Mouse (Mus musculus): ENCODE data around the gene Mex3d. TPM values are rescaled to one million over a fixed set of nuclear protein-coding genes. Genes with fewer than 3 reads are reported as not detected.
A peak's percentile ranks its signal among the peaks of the same experiment; 100 is the strongest.

The Mex3d gene
- polyA plus RNA-seq, 1 experiment from 2014 or later = 0.72 TPM

DNA sequence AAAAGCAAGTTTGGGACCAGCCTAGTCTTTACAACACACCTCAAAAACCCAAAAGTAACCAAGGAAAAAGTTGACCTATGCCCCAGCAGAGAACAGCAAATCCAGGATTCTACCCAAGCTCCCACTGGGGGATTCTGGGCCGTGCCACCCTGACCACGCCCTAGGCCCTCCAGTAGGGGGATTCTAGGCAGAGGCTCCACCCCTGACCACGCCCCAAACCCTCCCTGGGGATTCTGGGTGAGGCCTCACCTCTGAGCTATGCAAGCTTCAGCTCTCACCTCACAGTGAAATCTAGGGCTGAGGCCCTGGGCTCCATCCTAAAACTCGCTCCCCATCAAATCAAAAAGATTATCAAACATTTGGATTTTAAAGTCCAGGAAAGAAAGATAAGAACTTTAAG, 36.1 kb upstream of the Mex3d start:
- H3K4me3 ChIP-seq (ENCODE audit: low read depth, low read length) = no peak overlapping the region
- peak overlapping the region; percentile 91 for H3K27ac ChIP-seq (ENCODE audit: low read depth)
- H3K9ac ChIP-seq (replicated peaks) = peak overlapping the region; percentile 4
- peak; percentile 25; the same call in 1 of the 2 replicates for TF ChIP-seq CTCF (IDR thresholded peaks at IDR 0.05; ENCODE audit: low read depth)
- TF ChIP-seq EP300 (IDR thresholded peaks at IDR 0.05; ENCODE audit: low read depth) = no peak
- DNase-seq (peak; percentile 87), ATAC-seq (peak; percentile 48)
- peak overlapping the region; percentile 41 for H3K4me2 ChIP-seq (ENCODE audit: low read depth, low read length)
- H3K27me3 ChIP-seq (ENCODE audit: insufficient read depth, low read length) = no peaks in the 10 kb centered on the region
- H3K36me3 ChIP-seq (replicated peaks; ENCODE audit: insufficient read depth, low read length) = peaks cover 77% of the 10 kb centered on the region
- peaks cover 5% of the 10 kb centered on the region for H3K9me3 ChIP-seq (ENCODE audit: low read length)
- 27% methylated on average over 4 of the region's 4 CpGs for WGBS (ENCODE audit: insufficient replicate concordance)
- H3K4me1 ChIP-seq (ENCODE audit: insufficient read depth) = peaks cover 50% of the 10 kb centered on the region

DNA sequence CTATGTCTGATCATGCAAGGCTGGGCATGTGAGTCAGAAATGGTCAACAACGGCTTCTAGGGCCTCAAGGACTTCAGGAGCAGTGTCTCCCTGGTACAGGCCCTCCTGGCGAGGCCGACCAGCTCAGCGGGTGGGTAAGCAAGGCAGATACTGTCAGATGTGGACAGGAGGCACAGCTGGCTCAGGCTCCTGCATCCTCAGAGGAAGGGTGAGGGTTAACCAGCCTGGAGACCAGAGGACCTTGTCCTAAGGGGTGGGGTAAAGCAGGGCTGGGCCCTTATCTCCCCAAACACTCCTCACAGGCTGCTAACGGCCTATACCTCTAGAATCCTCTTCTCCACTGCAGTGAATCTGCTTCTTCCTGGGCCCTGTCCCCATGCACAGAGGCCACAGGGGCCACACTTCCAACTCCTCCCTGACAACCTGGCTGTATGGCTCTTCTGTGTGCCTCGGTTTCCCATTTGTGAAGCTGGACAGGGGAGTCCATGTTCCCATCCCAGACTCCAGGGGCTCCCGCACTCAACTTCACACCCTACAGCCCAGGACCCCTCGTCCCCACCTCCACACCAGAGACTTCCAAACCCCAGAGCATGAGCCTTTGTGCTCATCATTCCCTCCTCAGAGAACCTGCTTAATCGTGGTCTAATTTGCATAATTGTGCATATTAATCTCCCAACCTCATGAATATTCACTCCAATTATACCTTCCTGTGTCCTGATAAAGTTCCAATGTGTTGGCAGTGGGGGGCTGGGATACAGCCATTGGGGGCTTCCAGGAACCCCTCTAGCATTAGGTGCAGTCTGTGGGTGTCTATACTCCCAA, 34.4 kb upstream of the Mex3d start:
- Histone ChIP-seq H3K4me1 (ENCODE audit: insufficient read depth) (peaks cover 54% of the 10 kb centered on the region), H3K9me3 (ENCODE audit: low read length) (peaks cover 5% of the 10 kb centered on the region), H3K4me2 (ENCODE audit: low read depth, low read length) (peak overlapping the region; percentile 69), H3K27ac (ENCODE audit: low read depth) (peak overlapping the region; percentile 91), H3K36me3 (replicated peaks; ENCODE audit: insufficient read depth, low read length) (peaks cover 78% of the 10 kb centered on the region), H3K4me3 (ENCODE audit: low read depth, low read length) (peak overlapping the region; percentile 33), H3K9ac (replicated peaks) (peak overlapping the region; percentile 62), H3K27me3 (ENCODE audit: insufficient read depth, low read length) (no peaks in the 10 kb centered on the region)
- TF ChIP-seq CTCF (IDR thresholded peaks at IDR 0.05; ENCODE audit: low read depth) (no peak), EP300 (IDR thresholded peaks at IDR 0.05; ENCODE audit: low read depth) (peak; percentile 90)
- WGBS (ENCODE audit: insufficient replicate concordance) = 58% methylated on average over 9 of the region's 9 CpGs
- ATAC-seq (peak; percentile 92), DNase-seq (peak; percentile 66)

- H3K27ac ChIP-seq (ENCODE audit: low read depth) = peak overlapping the region; percentile 91
- peaks cover 5% of the 10 kb centered on the region for H3K9me3 ChIP-seq (ENCODE audit: low read length)
- peaks cover 78% of the 10 kb centered on the region for H3K36me3 ChIP-seq (replicated peaks; ENCODE audit: insufficient read depth, low read length)
- H3K9ac ChIP-seq (replicated peaks) = peak overlapping the region; percentile 62
- TF ChIP-seq EP300 (IDR thresholded peaks at IDR 0.05; ENCODE audit: low read depth) (no peak), CTCF (IDR thresholded peaks at IDR 0.05; ENCODE audit: low read depth) (no peak)
- no peak for DNase-seq
- peak overlapping the region; percentile 69 for H3K4me2 ChIP-seq (ENCODE audit: low read depth, low read length)
- ATAC-seq = no peak
- H3K4me1 ChIP-seq (ENCODE audit: insufficient read depth) = peaks cover 54% of the 10 kb centered on the region
- 76% methylated on average over 8 of the region's 8 CpGs for WGBS (ENCODE audit: insufficient replicate concordance)
- peak overlapping the region; percentile 33 for H3K4me3 ChIP-seq (ENCODE audit: low read depth, low read length)
- H3K27me3 ChIP-seq (ENCODE audit: insufficient read depth, low read length) = no peaks in the 10 kb centered on the region
Observed at GRCm38 (mm10) chr10:80421208-80421607, 33.7 kb upstream of the Mex3d start.

DNA sequence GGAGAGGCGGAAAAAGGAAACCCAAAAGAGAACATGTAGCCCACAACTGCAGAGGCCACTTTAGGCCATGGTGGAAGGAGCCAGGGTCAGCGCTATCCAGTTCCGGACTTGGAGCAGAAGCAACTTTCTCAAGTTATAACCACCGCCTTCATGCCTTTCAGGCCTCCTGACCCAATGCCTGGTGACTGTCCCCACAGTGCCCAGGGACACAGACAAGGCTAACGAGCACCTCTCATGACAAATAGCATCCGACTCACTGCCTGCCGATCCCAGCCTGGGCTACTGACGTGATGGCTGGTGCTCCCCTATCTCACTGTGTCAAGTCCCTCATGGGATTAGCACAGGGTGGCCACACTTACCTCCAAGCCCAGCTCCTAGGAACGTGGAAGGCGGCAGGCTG, 33.3 kb upstream of the Mex3d start:
- peak overlapping the region; percentile 91 for H3K27ac ChIP-seq (ENCODE audit: low read depth)
- TF ChIP-seq EP300 (IDR thresholded peaks at IDR 0.05; ENCODE audit: low read depth) (no peak), CTCF (IDR thresholded peaks at IDR 0.05; ENCODE audit: low read depth) (no peak)
- ATAC-seq = no peak
- peak overlapping the region; percentile 69 for H3K4me2 ChIP-seq (ENCODE audit: low read depth, low read length)
- H3K27me3 ChIP-seq (ENCODE audit: insufficient read depth, low read length) = no peaks in the 10 kb centered on the region
- 83% methylated on average over 10 of the region's 10 CpGs for WGBS (ENCODE audit: insufficient replicate concordance)
- H3K4me1 ChIP-seq (ENCODE audit: insufficient read depth) = peaks cover 54% of the 10 kb centered on the region
- peaks cover 5% of the 10 kb centered on the region for H3K9me3 ChIP-seq (ENCODE audit: low read length)
- H3K4me3 ChIP-seq (ENCODE audit: low read depth, low read length) = peak overlapping the region; percentile 33
- peaks cover 81% of the 10 kb centered on the region for H3K36me3 ChIP-seq (replicated peaks; ENCODE audit: insufficient read depth, low read length)
- DNase-seq = no peak
- peak overlapping the region; percentile 62 for H3K9ac ChIP-seq (replicated peaks)

GRCm38 (mm10) chr10:80419419-80419818, 32.0 kb upstream of the Mex3d start:
- Histone ChIP-seq H3K4me2 (ENCODE audit: low read depth, low read length) (peak overlapping the region; percentile 69), H3K4me3 (ENCODE audit: low read depth, low read length) (peak overlapping the region; percentile 33; the same call in 1 of the 2 replicates), H3K36me3 (replicated peaks; ENCODE audit: insufficient read depth, low read length) (peaks cover 83% of the 10 kb centered on the region), H3K27me3 (ENCODE audit: insufficient read depth, low read length) (no peaks in the 10 kb centered on the region), H3K4me1 (ENCODE audit: insufficient read depth) (peaks cover 54% of the 10 kb centered on the region), H3K27ac (ENCODE audit: low read depth) (peak overlapping the region; percentile 60; the same call in 1 of the 2 replicates), H3K9me3 (ENCODE audit: low read length) (no peaks in the 10 kb centered on the region), H3K9ac (replicated peaks) (peak overlapping the region; percentile 0; the same call in 1 of the 2 replicates)
- DNase-seq (peak; percentile 59), ATAC-seq (no peak)
- WGBS (ENCODE audit: insufficient replicate concordance) = 68% methylated on average over 8 of the region's 8 CpGs
- TF ChIP-seq EP300 (IDR thresholded peaks at IDR 0.05; ENCODE audit: low read depth) (no peak), CTCF (IDR thresholded peaks at IDR 0.05; ENCODE audit: low read depth) (no peak)

DNA sequence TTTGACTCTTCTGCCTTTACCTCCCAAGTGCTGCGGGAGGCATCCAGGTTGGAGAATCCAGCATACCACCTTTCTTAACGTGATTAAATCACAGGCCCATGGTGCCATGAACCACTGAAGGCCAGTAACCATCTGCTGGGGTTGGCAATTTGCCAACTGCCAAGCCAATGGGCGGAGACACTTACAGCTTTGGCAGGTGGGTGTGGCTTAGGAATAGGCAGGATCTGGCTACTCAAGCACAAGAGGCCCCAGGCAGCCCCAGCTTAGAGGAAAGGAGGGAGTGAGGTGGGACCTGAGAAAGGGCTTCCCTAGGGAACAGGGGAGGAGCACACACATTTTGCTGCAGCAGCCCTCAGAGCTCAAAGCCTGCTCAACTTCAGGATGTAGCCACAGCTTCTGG, 30.9 kb upstream of the Mex3d start:
- no peaks in the 10 kb centered on the region for H3K9me3 ChIP-seq (ENCODE audit: low read length)
- no peak overlapping the region for H3K4me3 ChIP-seq (ENCODE audit: low read depth, low read length)
- peak overlapping the region; percentile 60; the same call in 1 of the 2 replicates for H3K27ac ChIP-seq (ENCODE audit: low read depth)
- peaks cover 90% of the 10 kb centered on the region for H3K36me3 ChIP-seq (replicated peaks; ENCODE audit: insufficient read depth, low read length)
- TF ChIP-seq CTCF (IDR thresholded peaks at IDR 0.05; ENCODE audit: low read depth) (no peak), EP300 (IDR thresholded peaks at IDR 0.05; ENCODE audit: low read depth) (no peak)
- peak; percentile 78 for DNase-seq
- ATAC-seq = peak; percentile 12; the same call in 1 of the 2 replicates
- 0 out of 2 replicates have a peak overlapping the region, but pooled peaks have one; percentile 12 for H3K9ac ChIP-seq (replicated peaks)
- H3K4me2 ChIP-seq (ENCODE audit: low read depth, low read length) = peak overlapping the region; percentile 69
- WGBS (ENCODE audit: insufficient replicate concordance) = 66% methylated on average over 3 of the region's 3 CpGs
- H3K27me3 ChIP-seq (ENCODE audit: insufficient read depth, low read length) = no peaks in the 10 kb centered on the region
- peaks cover 43% of the 10 kb centered on the region for H3K4me1 ChIP-seq (ENCODE audit: insufficient read depth)

Data from liver, postnatal 0 days (tissue).